Mouse (Mus musculus): Measurements from ENCODE around the gene Usp18. TPM values are rescaled to one million over a fixed set of nuclear protein-coding genes. Genes with fewer than 3 reads are reported as not detected.
A peak's percentile ranks its signal among the peaks of the same experiment; 100 is the strongest.

Gene Usp18
- polyA plus RNA-seq, 1 experiment from 2014 or later, result 2.1 TPM

GRCm38 (mm10) chr6:121262496-121262895 lies 16.8 kb downstream of the Usp18 start:
- no peaks in the 10 kb centered on the region for H3K4me1 ChIP-seq
- no peak overlapping the region for H3K9ac ChIP-seq
- H3K36me3 ChIP-seq (replicated peaks), result no peaks in the 10 kb centered on the region
- H3K9me3 ChIP-seq, result no peaks in the 10 kb centered on the region
- H3K4me3 ChIP-seq, result no peak overlapping the region
- no peak for ATAC-seq (replicated peaks)
- H3K27ac ChIP-seq, result no peak overlapping the region
- WGBS, result 94% methylated on average over 11 of the region's 11 CpGs
- H3K4me2 ChIP-seq, result no peak overlapping the region
- no peaks in the 10 kb centered on the region for H3K27me3 ChIP-seq (replicated peaks)

- ATAC-seq (replicated peaks), result no peak
- no peak overlapping the region for H3K4me3 ChIP-seq
- H3K36me3 ChIP-seq (replicated peaks), result no peaks in the 10 kb centered on the region
- H3K4me1 ChIP-seq, result peaks cover 3% of the 10 kb centered on the region; the same call in 1 of the 2 replicates
- no peaks in the 10 kb centered on the region for H3K9me3 ChIP-seq
- 81% methylated on average over 6 of the region's 6 CpGs for WGBS
- H3K4me2 ChIP-seq, result no peak overlapping the region
- H3K9ac ChIP-seq, result no peak overlapping the region
- no peaks in the 10 kb centered on the region; the same call in 1 of the 2 replicates for H3K27me3 ChIP-seq (replicated peaks)
- H3K27ac ChIP-seq, result no peak overlapping the region
Observed at GRCm38 (mm10) chr6:121270156-121270555, 24.4 kb downstream of the Usp18 start.

- WGBS, result 13% methylated on average over 4 of the region's 4 CpGs
- H3K4me1 ChIP-seq, result peaks cover 3% of the 10 kb centered on the region; the same call in 1 of the 2 replicates
- peaks cover 2% of the 10 kb centered on the region; the same call in 1 of the 2 replicates for H3K27me3 ChIP-seq (replicated peaks)
- no peak overlapping the region for H3K9ac ChIP-seq
- H3K4me3 ChIP-seq, result no peak overlapping the region
- H3K27ac ChIP-seq, result no peak overlapping the region
- peak overlapping the region; percentile 50; the same call in 1 of the 2 replicates for H3K4me2 ChIP-seq
- ATAC-seq (replicated peaks), result peak; percentile 41
- no peaks in the 10 kb centered on the region for H3K36me3 ChIP-seq (replicated peaks)
- H3K9me3 ChIP-seq, result no peaks in the 10 kb centered on the region
Observed at GRCm38 (mm10) chr6:121271707-121272074, 26.0 kb downstream of the Usp18 start.

- ATAC-seq (replicated peaks), result peak; percentile 95
- peak overlapping the region; percentile 40 for H3K9ac ChIP-seq
Observed at GRCm38 (mm10) chr6:121272075-121272800, 26.5 kb downstream of the Usp18 start.

GRCm38 (mm10) chr6:121274356-121274755 lies 28.6 kb downstream of the Usp18 start:
- H3K27me3 ChIP-seq (replicated peaks), result peaks cover 2% of the 10 kb centered on the region; the same call in 1 of the 2 replicates
- no peak overlapping the region for H3K4me2 ChIP-seq
- H3K36me3 ChIP-seq (replicated peaks), result no peaks in the 10 kb centered on the region
- no peaks in the 10 kb centered on the region for H3K9me3 ChIP-seq
- H3K9ac ChIP-seq, result no peak overlapping the region
- H3K27ac ChIP-seq, result no peak overlapping the region
- WGBS, result 83% methylated on average over 3 of the region's 3 CpGs
- ATAC-seq (replicated peaks), result no peak
- H3K4me1 ChIP-seq, result peaks cover 3% of the 10 kb centered on the region; the same call in 1 of the 2 replicates
- H3K4me3 ChIP-seq, result no peak overlapping the region

More at GRCm38 (mm10) chr6:121272075-121272800, 26.5 kb downstream of the Usp18 start:
- Histone ChIP-seq H3K9me3 (no peaks in the 10 kb centered on the region), H3K4me3 (peak overlapping the region; percentile 39), H3K4me1 (peaks cover 3% of the 10 kb centered on the region; the same call in 1 of the 2 replicates), H3K27ac (peak overlapping the region; percentile 75), H3K36me3 (replicated peaks) (no peaks in the 10 kb centered on the region), H3K4me2 (peak overlapping the region; percentile 50), H3K27me3 (replicated peaks) (peaks cover 2% of the 10 kb centered on the region; the same call in 1 of the 2 replicates)
- 19% methylated on average over 17 of the region's 17 CpGs for WGBS

- Histone ChIP-seq H3K27me3 (replicated peaks) (no peaks in the 10 kb centered on the region), H3K4me1 (no peaks in the 10 kb centered on the region), H3K36me3 (replicated peaks) (no peaks in the 10 kb centered on the region), H3K4me2 (no peak overlapping the region), H3K27ac (no peak overlapping the region), H3K9ac (no peak overlapping the region), H3K4me3 (no peak overlapping the region), H3K9me3 (no peaks in the 10 kb centered on the region)
- WGBS, result 92% methylated on average over 5 of the region's 5 CpGs
- ATAC-seq (replicated peaks), result no peak
Observed at GRCm38 (mm10) chr6:121284132-121284531, 38.4 kb downstream of the Usp18 start.

GRCm38 (mm10) chr6:121299317-121299716 lies 53.6 kb downstream of the Usp18 start:
- Histone ChIP-seq H3K27me3 (replicated peaks) (no peaks in the 10 kb centered on the region), H3K4me2 (no peak overlapping the region), H3K4me1 (no peaks in the 10 kb centered on the region), H3K27ac (no peak overlapping the region), H3K9ac (no peak overlapping the region), H3K36me3 (replicated peaks) (no peaks in the 10 kb centered on the region), H3K4me3 (no peak overlapping the region), H3K9me3 (no peaks in the 10 kb centered on the region)
- no peak for ATAC-seq (replicated peaks)
- 35% methylated on average over 7 of the region's 7 CpGs for WGBS

GRCm38 (mm10) chr6:121299954-121300353 lies 54.2 kb downstream of the Usp18 start, which contains the start of gene Slc6a13:
Gene Slc6a13 (plus strand): TSS chr6:121300227.
- no peak for ATAC-seq (replicated peaks)
- H3K27ac ChIP-seq, result no peak within 1 kb of the TSS
- no peaks in the 10 kb centered on the region for H3K27me3 ChIP-seq (replicated peaks)
- H3K9me3 ChIP-seq, result no peaks in the 10 kb centered on the region
- no peak within 1 kb of the TSS for H3K4me3 ChIP-seq
- no peaks in the 10 kb centered on the region for H3K4me1 ChIP-seq
- no peak within 1 kb of the TSS for H3K4me2 ChIP-seq
- no peak within 1 kb of the TSS for H3K9ac ChIP-seq
- no peaks in the 10 kb centered on the region for H3K36me3 ChIP-seq (replicated peaks)
- 3% methylated on average over 11 of the region's 11 CpGs for WGBS

GRCm38 (mm10) chr6:121300504-121300903 lies 54.8 kb downstream of the Usp18 start:
- no peak overlapping the region for H3K4me2 ChIP-seq

GRCm38 (mm10) chr6:121303466-121304220 lies 57.9 kb downstream of the Usp18 start:
- Histone ChIP-seq H3K4me3 (no peak overlapping the region), H3K27me3 (replicated peaks) (no peaks in the 10 kb centered on the region), H3K9me3 (no peaks in the 10 kb centered on the region), H3K4me1 (no peaks in the 10 kb centered on the region), H3K36me3 (replicated peaks) (no peaks in the 10 kb centered on the region), H3K9ac (no peak overlapping the region), H3K27ac (no peak overlapping the region), H3K4me2 (no peak overlapping the region)
- WGBS, result 65% methylated on average over 10 of the region's 10 CpGs
- ATAC-seq (replicated peaks), result no peak

More at GRCm38 (mm10) chr6:121300504-121300903, 54.8 kb downstream of the Usp18 start:
- ATAC-seq (replicated peaks), result no peak
- Histone ChIP-seq H3K9me3 (no peaks in the 10 kb centered on the region), H3K9ac (no peak overlapping the region), H3K36me3 (replicated peaks) (no peaks in the 10 kb centered on the region), H3K27me3 (replicated peaks) (no peaks in the 10 kb centered on the region), H3K27ac (no peak overlapping the region), H3K4me3 (no peak overlapping the region), H3K4me1 (no peaks in the 10 kb centered on the region)
- 69% methylated on average over 9 of the region's 9 CpGs for whole genome bisulfite sequencing

GRCm38 (mm10) chr6:121304630-121305029 lies 58.9 kb downstream of the Usp18 start:
- no peak overlapping the region for H3K27ac ChIP-seq
- no peaks in the 10 kb centered on the region for H3K36me3 ChIP-seq (replicated peaks)
- H3K4me2 ChIP-seq, result no peak overlapping the region
- no peaks in the 10 kb centered on the region for H3K4me1 ChIP-seq
- 79% methylated on average over 9 of the region's 9 CpGs for WGBS
- H3K9me3 ChIP-seq, result no peaks in the 10 kb centered on the region
- no peak for ATAC-seq (replicated peaks)
- H3K9ac ChIP-seq, result no peak overlapping the region
- H3K4me3 ChIP-seq, result no peak overlapping the region
- H3K27me3 ChIP-seq (replicated peaks), result no peaks in the 10 kb centered on the region

- Histone ChIP-seq H3K36me3 (replicated peaks) (no peaks in the 10 kb centered on the region), H3K4me1 (no peaks in the 10 kb centered on the region), H3K9ac (no peak overlapping the region), H3K27me3 (replicated peaks) (no peaks in the 10 kb centered on the region), H3K4me3 (no peak overlapping the region), H3K4me2 (no peak overlapping the region), H3K27ac (no peak overlapping the region), H3K9me3 (no peaks in the 10 kb centered on the region)
- WGBS, result 88% methylated on average over 3 of the region's 3 CpGs
- ATAC-seq (replicated peaks), result no peak
Observed at GRCm38 (mm10) chr6:121305571-121305970, 59.9 kb downstream of the Usp18 start.

All from midbrain, embryonic 15.5 days (tissue).